Mouse (Mus musculus) left cerebral cortex, adult 8-10 months (tissue): ENCODE measurements around the gene Ankrd34a. TPM values are rescaled to one million over a fixed set of nuclear protein-coding genes. Genes with fewer than 3 reads are reported as not detected.
A peak's percentile ranks its signal among the peaks of the same experiment; 100 is the strongest.

Experiments used
- DNase-seq, 2 experiments: peaks; one replicate each; pipeline ENCODE4 v3.0.0; 2022; ENCODE audit warnings: low spot score in 2 of 2
- total RNA-seq, 4 experiments: library from RNA; stranded (reverse); gene quantifications; 2 replicates each; pipeline ENCODE4 v1.2.4; 2022

The Ankrd34a gene
- total RNA-seq, 4 experiments from 2014 or later: 60.4 to 65.0 (median 61.0) TPM

DNA sequence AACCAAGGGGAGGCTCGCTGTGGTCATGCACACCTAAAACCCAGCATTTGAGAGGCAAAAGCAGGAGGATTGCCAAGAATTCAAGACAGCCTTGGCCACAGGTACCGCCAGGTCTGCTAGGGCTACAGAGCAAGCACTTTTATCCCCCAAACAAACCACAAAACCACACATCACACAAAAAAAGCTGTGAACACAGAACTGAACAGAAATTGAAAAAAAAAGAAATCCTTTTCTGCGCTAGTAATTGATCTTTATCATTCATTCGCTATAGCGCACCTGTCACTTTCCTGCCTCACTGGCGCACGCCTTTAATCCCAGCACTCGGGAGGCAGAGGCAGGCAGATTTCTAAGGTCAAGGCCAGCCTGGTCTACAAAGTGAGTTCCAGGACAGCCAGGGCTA, 33.2 kb upstream of the Ankrd34a start:
- DNase-seq: no peak

DNA sequence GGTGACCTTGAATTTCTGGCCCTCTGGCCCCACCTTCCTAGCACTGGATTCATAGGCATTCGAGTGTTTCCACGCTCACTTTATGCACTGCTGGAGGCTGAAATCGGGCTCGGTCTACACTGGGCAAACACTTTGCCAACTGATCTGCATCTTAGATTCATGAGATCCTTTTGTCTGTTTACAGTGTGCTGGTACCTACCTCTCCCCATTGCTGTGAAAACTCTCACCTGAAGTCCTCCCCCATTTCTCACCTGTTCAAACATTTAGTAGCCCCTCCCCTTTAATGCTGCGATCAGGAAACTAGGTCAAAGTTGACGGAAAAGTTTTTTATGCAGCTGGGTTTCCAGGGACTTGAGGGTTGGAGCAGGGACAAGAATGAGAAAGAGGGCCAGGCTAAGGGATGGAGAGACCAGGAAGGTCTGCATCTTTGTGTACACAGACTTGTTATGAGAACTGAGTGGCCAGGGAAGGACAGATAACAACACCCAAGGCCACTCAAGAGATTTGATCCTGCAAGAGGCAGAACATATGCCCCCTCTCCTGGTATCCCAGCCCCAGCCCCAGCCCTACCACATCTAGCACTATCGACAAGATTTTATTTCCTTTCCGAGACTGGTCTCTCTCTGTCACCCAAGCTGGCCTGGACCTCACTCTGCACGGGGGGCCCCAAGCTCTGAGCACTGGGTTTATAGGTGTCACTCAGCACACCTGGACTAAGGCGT, 32.4 kb upstream of the Ankrd34a start:
- DNase-seq: no peak

GRCm38 (mm10) chr3:96564633-96565032, 31.8 kb upstream of the Ankrd34a start:
- no peak for DNase-seq

DNA sequence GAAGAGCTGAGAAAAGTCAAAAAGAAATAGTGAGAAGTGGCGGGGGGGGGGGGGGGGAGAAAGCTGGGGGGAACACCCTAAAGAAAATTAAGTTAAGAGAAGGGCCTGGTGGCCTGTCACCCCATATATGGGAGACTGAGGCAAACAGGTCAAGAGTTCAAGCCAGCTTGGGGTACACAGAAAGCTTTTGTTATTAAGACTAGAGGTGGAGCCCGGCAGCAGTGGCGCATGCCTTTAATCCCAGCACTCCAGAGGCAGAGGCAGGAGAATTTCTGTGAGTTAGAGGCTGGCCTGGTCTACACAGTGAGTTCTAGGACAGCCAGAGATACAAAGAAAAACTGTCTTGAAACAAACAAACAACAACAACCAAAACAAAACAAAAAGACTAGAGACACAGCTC, 31.3 kb upstream of the Ankrd34a start:
- DNase-seq: no peak

DNA sequence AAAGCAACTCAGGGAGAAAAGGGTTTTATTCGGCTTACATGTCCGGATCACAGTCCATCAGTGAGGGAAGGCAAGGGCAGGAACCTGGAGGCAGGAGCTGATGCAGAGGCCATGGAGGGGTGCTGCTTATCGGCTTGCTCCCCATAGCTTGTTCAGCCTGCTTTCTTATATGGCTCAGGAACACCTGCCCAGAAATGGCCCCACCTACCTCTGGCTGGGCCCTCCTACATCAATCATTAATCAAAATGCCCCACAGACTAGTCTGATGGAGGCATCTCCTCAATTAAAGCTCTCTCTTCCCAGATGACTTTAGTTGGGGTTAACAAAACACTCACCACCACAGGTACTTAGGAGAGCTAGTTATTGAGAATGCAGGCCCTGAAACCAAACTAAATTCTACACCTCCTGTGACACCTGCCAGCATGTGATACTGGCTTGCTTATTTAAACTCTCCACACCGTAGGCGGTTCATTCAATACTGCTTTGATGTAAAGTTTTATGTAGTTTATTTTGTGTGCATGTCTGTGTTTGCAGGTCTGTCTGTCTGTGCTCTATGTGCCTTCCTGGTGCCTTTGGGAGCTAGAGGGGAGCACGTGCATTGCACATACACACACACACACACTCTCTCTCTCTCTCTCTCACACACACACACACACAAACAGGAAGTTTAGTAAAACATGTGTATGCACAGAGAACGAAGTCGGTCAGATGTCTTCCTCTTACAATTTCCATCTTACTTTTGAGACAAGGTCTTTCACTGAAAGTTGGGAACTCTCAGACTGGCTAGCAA, 29.6 kb upstream of the Ankrd34a start:
- DNase-seq: no peak

- no peak for DNase-seq
Observed at GRCm38 (mm10) chr3:96568605-96569004, 27.8 kb upstream of the Ankrd34a start.

- DNase-seq: no peak
Observed at GRCm38 (mm10) chr3:96569506-96569905, 26.9 kb upstream of the Ankrd34a start.

DNA sequence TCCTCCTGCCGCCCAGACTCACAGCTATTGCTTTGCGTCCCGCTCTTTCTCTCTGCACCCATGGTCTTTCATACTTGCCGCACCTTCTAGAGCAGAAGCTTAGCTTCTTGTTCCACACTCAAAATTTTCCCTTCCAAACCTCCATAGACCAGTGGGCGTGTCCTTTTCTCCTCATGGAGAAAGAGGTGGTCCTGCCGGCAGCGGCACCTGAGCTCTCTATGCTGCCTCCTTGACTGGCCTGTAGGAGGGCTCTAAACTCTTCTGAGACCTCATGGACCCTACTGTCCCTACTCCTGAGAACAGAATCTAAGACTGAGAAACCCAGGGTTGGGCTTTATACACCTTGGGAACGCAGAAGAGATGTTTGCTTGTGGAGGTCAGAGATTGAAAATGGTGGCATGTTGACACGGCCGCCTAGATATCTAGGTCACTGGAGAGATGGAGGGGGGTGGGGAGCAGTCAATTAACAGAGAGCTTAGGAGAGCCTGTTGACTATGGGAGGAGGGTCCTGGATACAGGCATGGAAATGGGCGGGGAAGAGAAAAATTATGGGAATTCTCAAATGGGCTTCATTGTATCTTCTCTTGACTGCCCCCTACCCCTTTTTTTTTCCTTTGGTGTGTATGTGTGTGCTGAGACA, 26.4 kb upstream of the Ankrd34a start:
- no peak for DNase-seq

DNA sequence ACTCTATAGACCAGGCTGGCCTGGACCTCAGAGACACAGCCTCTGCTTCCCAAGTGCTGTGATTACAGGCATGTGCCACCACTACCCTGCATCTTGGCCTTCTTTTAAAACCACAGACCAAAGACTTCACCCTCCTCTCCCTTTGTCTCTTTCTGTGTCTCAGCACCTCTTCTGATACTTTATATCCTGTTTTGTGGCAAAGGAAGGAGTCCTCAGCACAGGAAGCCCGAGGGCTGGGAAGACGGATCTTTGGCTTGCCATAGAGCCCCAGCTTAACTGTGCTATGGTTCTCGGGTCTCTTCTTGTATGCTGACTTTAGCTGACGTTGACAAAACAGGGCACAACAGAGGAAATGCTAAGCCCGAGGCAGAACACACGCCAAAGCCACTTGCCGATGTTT, 25.8 kb upstream of the Ankrd34a start:
- no peak for DNase-seq

- DNase-seq: no peak
Observed at GRCm38 (mm10) chr3:96571336-96571735, 25.1 kb upstream of the Ankrd34a start.

DNA sequence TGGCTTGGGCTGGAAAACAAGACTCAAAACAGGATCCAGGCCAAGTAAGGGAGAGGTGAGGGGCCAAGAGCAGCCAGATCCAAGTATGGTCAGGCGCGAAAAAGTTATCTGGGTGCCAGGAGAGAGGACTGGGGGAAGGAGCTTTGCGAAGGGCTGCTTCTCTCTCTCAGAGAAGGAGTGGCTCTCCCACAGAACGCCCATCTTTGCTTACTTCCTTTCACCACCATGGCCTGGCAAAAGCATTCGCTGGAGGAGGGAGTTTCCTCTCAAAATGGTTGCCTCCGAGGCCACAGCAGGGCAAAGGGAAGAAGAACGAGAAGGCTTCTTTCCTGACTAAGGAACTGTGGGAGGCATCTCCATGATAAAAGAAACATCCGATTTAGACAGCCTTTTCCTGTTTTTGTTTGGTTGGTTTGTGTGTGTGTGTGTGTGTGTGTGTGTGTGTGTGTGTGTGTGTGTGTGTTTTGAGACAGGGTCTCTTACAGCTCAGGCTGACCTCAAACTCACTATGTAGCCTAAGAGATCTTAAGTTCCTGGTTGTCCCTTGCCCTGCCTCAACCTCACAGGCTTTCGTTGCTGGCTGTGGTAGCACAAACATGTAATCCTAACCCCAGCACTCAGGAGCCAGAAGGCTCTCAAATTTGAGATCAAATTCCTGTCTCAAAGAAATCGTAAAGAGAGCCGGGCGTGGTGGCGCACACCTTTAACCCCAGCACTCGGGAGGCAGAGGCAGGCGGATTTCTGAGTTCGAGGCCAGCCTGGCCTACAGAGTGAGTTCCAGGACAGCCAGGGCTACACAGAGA, 24.3 kb upstream of the Ankrd34a start:
- no peak for DNase-seq

- no peak for DNase-seq
Observed at GRCm38 (mm10) chr3:96573611-96574511, 22.6 kb upstream of the Ankrd34a start.

- DNase-seq: no peak
Observed at GRCm38 (mm10) chr3:96575272-96575984, 21.0 kb upstream of the Ankrd34a start.

DNA sequence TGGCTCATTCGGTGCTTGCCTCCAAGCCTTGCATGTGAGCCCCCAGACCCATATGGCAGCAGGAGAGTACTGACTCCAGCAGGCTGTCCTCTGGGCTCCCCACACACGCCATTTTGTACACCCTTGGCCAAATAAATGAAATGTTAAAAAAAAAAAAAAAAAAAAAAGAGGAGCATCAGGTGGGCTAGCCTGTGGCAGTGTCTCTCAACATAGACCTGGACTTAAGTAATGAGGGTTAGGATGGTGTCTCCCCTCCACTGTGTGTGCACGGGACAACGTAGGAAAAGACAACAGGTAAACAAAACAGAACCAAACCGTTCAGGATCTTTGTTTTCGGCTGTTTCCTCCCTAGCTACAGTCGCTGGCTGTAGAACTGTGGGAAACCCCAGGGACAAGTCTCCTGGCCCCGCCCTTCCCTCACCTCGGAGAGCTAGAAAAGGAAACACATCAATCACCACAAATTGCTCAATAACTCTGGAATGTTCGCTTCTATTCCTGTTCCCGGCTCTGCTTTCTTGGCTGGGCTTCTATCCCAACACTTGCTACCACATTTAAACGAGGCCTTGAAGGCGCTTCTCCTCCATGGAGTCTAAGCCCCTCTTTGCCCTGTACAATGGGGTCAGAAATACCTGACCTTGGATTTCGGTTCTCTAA, 20.3 kb upstream of the Ankrd34a start:
- DNase-seq: no peak

GRCm38 (mm10) chr3:96576690-96577541, 19.5 kb upstream of the Ankrd34a start, which contains the start of gene Gm16253:
Gene Gm16253 (plus strand): TSS chr3:96576984.
- DNase-seq: peak; percentile 65 to 96

- DNase-seq: no peak
Observed at GRCm38 (mm10) chr3:96577566-96577965, 18.9 kb upstream of the Ankrd34a start.

DNA sequence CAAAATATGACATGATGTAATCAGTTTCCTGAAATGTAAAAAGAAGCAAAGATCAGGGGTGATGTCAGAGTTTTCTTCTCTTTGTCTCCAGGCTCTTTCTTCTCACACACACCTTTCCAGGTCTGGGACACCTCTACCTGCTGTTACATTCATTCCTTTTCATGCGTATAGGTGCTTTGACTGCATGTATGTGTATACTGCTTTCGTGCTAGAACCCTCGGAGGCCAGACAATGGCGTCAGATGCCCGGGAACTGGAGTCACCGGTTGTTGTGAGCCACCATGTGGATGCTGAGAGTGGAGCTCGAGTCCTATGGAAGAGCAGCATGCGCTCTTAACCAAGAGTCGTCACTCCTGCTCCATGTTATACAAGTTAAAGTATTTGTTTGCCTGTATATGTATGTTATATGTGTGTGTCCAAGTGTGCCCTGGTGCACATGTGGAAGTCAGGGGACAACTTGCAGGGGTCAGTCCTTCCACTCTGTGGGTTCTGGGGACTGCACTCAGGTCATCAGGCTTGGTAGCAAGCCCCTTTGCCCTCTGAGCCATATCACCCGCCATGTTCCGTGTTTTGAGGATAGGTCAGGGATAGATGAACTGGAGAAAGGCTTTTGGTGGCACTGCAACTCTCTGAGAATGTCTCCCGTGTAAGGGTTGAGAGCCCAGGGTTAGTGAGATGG, 17.7 kb upstream of the Ankrd34a start:
- no peak for DNase-seq
